Mouse (Mus musculus) embryonic facial prominence, embryonic 10.5 days (tissue): ENCODE data around the gene Sema4d. TPM values are rescaled to one million over a fixed set of nuclear protein-coding genes. Genes with fewer than 3 reads are reported as not detected.

Source experiments
- DNase-seq: peaks from one replicate; pipeline ENCODE4 v3.0.0-alpha.2; 2017; ENCODE audit warnings: low spot score
- H3K27ac ChIP-seq: fragments of 300-500 bp; sonication (generic); replicated peaks from 2 replicates; pipeline ENCODE4 v1.5.1; 2016; ENCODE audit warnings: mild to moderate bottlenecking
- H3K27me3 ChIP-seq: fragments of 300-500 bp; sonication (generic); replicated peaks from 2 replicates; pipeline ENCODE4 v1.6.1; 2016; ENCODE audit warnings: low read depth, mild to moderate bottlenecking; ENCODE audit not compliant: poor library complexity, severe bottlenecking
- H3K36me3 ChIP-seq: fragments of 300-500 bp; sonication (generic); replicated peaks from 2 replicates; pipeline ENCODE4 v1.6.1; 2016; ENCODE audit warnings: mild to moderate bottlenecking, moderate library complexity
- H3K4me1 ChIP-seq: fragments of 300-500 bp; sonication (generic); 2 replicates; pipeline ENCODE4 v1.6.1; 2016
- H3K4me3 ChIP-seq: fragments of 300-500 bp; sonication (generic); 2 replicates; pipeline ENCODE4 v1.5.1; 2016; ENCODE audit warnings: mild to moderate bottlenecking, moderate library complexity
- H3K9me3 ChIP-seq: fragments of 300-500 bp; sonication (generic); 2 replicates; pipeline ENCODE4 v1.6.1; 2016; ENCODE audit warnings: mild to moderate bottlenecking
- WGBS: fragments of 180-500 bp; shearing (Covaris S2); methylation state at CpG from one replicate; pipeline ENCODE4 v1.1.7; 2016; 5-methylcytosine and 5-hydroxymethylcytosine counted together
- polyA plus RNA-seq: library from polyadenylated mRNA; unstranded; fragments of >200 nt; fragmentation: Nextera tagmentation; extraction: Ambion mirVana; gene quantifications from 2 replicates; pipeline ENCODE4 v1.2.1, GENCODE M21; 2016

The Sema4d gene
- polyA plus RNA-seq, 1 experiment from 2014 or later: 7.8 TPM

DNA sequence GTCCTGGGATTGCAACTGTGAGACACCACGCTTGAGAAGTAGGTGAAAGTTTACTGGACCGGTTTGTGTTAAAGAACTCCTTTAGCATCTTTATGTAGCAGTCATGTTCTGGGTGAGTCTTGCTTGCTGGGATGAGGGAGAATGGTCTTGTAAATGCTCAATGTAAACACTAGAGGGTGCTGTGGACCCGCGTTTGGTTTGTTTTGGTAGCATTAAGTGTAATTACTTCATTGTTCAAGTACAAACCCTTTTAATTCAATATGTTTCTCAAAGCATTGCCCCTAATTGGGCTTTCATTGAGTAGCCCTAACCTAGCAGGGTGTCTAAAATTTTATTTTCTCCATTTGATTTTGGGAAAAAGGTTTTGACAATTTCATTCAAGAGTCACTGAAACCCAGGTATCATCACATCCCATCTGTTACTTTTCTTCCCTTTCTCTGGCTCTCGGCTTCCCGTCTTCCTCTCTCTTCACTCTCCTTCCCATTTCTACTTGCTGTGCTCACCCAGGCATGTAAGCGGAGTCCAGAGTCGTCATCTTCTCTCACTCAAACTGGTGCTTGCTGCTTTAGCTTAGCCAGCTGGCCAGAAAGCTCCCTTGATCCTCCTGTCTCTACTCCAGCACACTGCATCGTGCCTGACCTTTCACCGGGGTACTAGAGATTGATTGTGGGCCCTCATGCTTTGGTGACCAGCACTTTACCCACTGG is 37.4 kb upstream of the Sema4d start:
- Histone ChIP-seq H3K27me3 (0 out of 2 replicates have a peak, but pooled peaks cover 5% of the 10 kb centered on the region), H3K9me3 (no peaks in the 10 kb centered on the region), H3K36me3 (no peaks in the 10 kb centered on the region), H3K4me1 (peaks cover 15% of the 10 kb centered on the region), H3K4me3 (no peak overlapping the region), H3K27ac (no peak overlapping the region; the same call in 1 of the 2 replicates)
- DNase-seq: peak; percentile 53
- WGBS: 40% methylated on average over 10 of the region's 10 CpGs

- WGBS: 46% methylated on average over 8 of the region's 8 CpGs
- Histone ChIP-seq H3K9me3 (peaks cover 3% of the 10 kb centered on the region; the same call in 1 of the 2 replicates), H3K4me1 (peaks cover 18% of the 10 kb centered on the region), H3K27ac (peak overlapping the region; percentile 61; the same call in 1 of the 2 replicates), H3K4me3 (no peak overlapping the region), H3K36me3 (no peaks in the 10 kb centered on the region), H3K27me3 (no peaks in the 10 kb centered on the region)
- DNase-seq: no peak
Measured at GRCm38 (mm10) chr13:51823822-51824495, 30.4 kb upstream of the Sema4d start.

DNA sequence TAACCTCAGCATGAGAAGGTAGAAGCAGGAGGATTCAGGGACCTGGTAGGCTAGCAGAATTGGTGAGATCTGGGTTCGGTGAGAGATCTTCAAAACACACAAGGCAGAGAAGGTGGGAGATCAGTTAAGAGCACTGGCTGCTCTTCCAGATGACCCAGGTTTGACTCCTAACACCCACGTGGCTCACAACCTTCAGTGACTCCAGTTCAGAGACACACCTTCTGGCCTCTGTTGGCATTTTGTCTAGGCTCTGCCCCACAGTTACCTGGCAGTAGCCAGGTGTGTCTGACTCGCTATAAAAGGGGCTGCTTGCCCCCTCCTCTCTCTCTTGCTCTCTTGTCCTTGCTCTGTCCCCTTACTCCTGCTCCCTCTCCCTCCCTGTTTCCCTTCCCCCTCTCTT is 28.4 kb upstream of the Sema4d start:
- H3K9me3 ChIP-seq: peaks cover 3% of the 10 kb centered on the region; the same call in 1 of the 2 replicates
- no peaks in the 10 kb centered on the region for H3K27me3 ChIP-seq
- no peak overlapping the region for H3K27ac ChIP-seq
- H3K36me3 ChIP-seq: no peaks in the 10 kb centered on the region
- WGBS: 71% methylated on average over 3 of the region's 3 CpGs
- H3K4me3 ChIP-seq: no peak overlapping the region
- no peak for DNase-seq
- peaks cover 18% of the 10 kb centered on the region for H3K4me1 ChIP-seq

- no peak for DNase-seq
- H3K27ac ChIP-seq: no peak overlapping the region
- peaks cover 24% of the 10 kb centered on the region for H3K4me1 ChIP-seq
- H3K36me3 ChIP-seq: no peaks in the 10 kb centered on the region
- H3K27me3 ChIP-seq: no peaks in the 10 kb centered on the region
- peaks cover 3% of the 10 kb centered on the region; the same call in 1 of the 2 replicates for H3K9me3 ChIP-seq
- 83% methylated on average over 6 of the region's 6 CpGs for WGBS
- H3K4me3 ChIP-seq: no peak overlapping the region
Measured at GRCm38 (mm10) chr13:51819351-51819750, 25.8 kb upstream of the Sema4d start.

DNA sequence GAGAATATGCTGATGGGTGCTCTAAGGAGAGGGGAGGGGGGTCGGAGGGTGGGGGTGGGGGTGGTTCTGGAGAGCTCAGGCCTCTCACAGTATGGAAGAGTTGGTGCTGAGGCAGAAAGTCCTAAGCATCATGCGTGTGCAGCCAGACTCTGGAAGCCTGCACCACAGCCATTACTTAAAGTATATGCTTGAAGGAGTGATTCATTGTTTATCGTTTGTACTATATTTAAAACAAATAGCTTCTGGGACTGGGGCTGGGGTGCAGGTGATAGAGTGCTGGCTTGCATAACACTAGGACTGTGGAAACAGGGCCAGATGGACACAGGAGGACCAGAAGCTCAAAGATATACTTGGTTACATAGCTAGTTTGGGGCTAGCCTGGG is 25.4 kb upstream of the Sema4d start:
- Histone ChIP-seq H3K4me1 (peaks cover 24% of the 10 kb centered on the region), H3K27me3 (no peaks in the 10 kb centered on the region), H3K9me3 (peaks cover 3% of the 10 kb centered on the region; the same call in 1 of the 2 replicates), H3K27ac (no peak overlapping the region), H3K36me3 (no peaks in the 10 kb centered on the region), H3K4me3 (no peak overlapping the region)
- WGBS: 79% methylated on average over 3 of the region's 3 CpGs
- no peak for DNase-seq

GRCm38 (mm10) chr13:51818170-51818943 is 24.8 kb upstream of the Sema4d start:
- H3K36me3 ChIP-seq: no peaks in the 10 kb centered on the region
- peaks cover 24% of the 10 kb centered on the region for H3K4me1 ChIP-seq
- 75% methylated on average over 6 of the region's 6 CpGs for WGBS
- H3K4me3 ChIP-seq: no peak overlapping the region
- peaks cover 3% of the 10 kb centered on the region; the same call in 1 of the 2 replicates for H3K9me3 ChIP-seq
- no peaks in the 10 kb centered on the region for H3K27me3 ChIP-seq
- DNase-seq: no peak
- no peak overlapping the region for H3K27ac ChIP-seq

- 79% methylated on average over 5 of the region's 5 CpGs for WGBS
- H3K36me3 ChIP-seq: no peaks in the 10 kb centered on the region
- DNase-seq: no peak
- H3K4me1 ChIP-seq: peaks cover 30% of the 10 kb centered on the region
- H3K4me3 ChIP-seq: no peak overlapping the region
- H3K27ac ChIP-seq: no peak overlapping the region; the same call in 1 of the 2 replicates
- no peaks in the 10 kb centered on the region for H3K27me3 ChIP-seq
- peaks cover 3% of the 10 kb centered on the region; the same call in 1 of the 2 replicates for H3K9me3 ChIP-seq
Measured at GRCm38 (mm10) chr13:51816559-51817041, 23.1 kb upstream of the Sema4d start.

GRCm38 (mm10) chr13:51815865-51816504 is 22.4 kb upstream of the Sema4d start:
- WGBS: 78% methylated on average over 9 of the region's 9 CpGs
- H3K36me3 ChIP-seq: no peaks in the 10 kb centered on the region
- no peaks in the 10 kb centered on the region for H3K27me3 ChIP-seq
- no peak overlapping the region for H3K27ac ChIP-seq
- H3K4me3 ChIP-seq: no peak overlapping the region
- no peak for DNase-seq
- peaks cover 30% of the 10 kb centered on the region for H3K4me1 ChIP-seq
- H3K9me3 ChIP-seq: peaks cover 3% of the 10 kb centered on the region; the same call in 1 of the 2 replicates

DNA sequence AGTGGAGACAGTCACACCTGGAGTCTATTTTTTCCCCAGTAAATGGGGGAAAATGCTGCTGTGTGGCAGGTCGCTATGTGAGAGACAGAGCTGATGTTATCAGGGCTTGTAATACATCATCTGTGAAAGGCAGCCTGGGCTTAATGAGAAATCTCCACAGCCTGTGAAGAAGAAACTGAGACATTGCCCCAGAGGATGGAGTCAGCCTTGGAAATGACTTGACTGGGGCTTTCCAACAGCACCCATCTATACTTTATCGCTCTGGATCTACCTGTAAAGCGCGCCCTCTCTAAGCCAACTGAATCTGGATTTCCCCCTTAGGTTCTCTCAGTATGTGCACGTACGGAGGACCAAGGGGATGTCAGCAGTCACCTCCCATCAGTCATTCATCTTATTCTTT is 21.1 kb upstream of the Sema4d start:
- Histone ChIP-seq H3K4me1 (peaks cover 30% of the 10 kb centered on the region), H3K4me3 (no peak overlapping the region), H3K27me3 (no peaks in the 10 kb centered on the region), H3K36me3 (no peaks in the 10 kb centered on the region), H3K27ac (no peak overlapping the region), H3K9me3 (no peaks in the 10 kb centered on the region)
- WGBS: 89% methylated on average over 6 of the region's 6 CpGs
- DNase-seq: no peak

GRCm38 (mm10) chr13:51813621-51814615 is 20.4 kb upstream of the Sema4d start:
- Histone ChIP-seq H3K4me3 (no peak overlapping the region), H3K9me3 (no peaks in the 10 kb centered on the region), H3K27me3 (no peaks in the 10 kb centered on the region), H3K36me3 (no peaks in the 10 kb centered on the region), H3K27ac (no peak overlapping the region), H3K4me1 (peaks cover 30% of the 10 kb centered on the region)
- peak; percentile 61 for DNase-seq
- 61% methylated on average over 10 of the region's 10 CpGs for whole genome bisulfite sequencing

DNA sequence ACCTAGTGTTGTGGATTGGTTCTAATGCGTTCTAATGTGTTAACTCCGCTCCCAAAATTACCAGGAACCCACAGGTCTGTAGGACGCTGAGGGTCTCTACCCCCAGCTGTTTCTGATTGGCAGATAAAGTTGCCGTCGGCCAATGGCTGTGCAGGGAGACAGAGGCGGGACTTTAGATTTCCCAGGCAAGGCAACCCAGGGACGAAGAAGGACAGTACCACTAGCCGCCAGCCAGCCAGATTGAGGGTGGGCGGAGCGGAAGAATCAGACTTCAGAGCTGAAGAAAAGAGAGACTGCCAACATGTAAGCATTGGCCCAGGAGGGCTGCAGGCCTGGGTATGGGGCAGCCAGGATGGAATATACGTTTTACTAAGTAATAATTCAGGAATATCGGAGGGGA is 14.6 kb upstream of the Sema4d start:
- Histone ChIP-seq H3K27me3 (no peaks in the 10 kb centered on the region), H3K27ac (no peak overlapping the region), H3K4me3 (no peak overlapping the region), H3K4me1 (peaks cover 25% of the 10 kb centered on the region), H3K9me3 (no peaks in the 10 kb centered on the region), H3K36me3 (no peaks in the 10 kb centered on the region)
- WGBS: 25% methylated on average over 12 of the region's 12 CpGs
- DNase-seq: peak; percentile 60
